Mouse (Mus musculus): ENCODE results near the gene Samsn1. TPM values are rescaled to one million over a fixed set of nuclear protein-coding genes. Genes with fewer than 3 reads are reported as not detected.

Samsn1 gene
- polyA plus RNA-seq, 1 experiment from 2014 or later = 0.42 TPM

DNA sequence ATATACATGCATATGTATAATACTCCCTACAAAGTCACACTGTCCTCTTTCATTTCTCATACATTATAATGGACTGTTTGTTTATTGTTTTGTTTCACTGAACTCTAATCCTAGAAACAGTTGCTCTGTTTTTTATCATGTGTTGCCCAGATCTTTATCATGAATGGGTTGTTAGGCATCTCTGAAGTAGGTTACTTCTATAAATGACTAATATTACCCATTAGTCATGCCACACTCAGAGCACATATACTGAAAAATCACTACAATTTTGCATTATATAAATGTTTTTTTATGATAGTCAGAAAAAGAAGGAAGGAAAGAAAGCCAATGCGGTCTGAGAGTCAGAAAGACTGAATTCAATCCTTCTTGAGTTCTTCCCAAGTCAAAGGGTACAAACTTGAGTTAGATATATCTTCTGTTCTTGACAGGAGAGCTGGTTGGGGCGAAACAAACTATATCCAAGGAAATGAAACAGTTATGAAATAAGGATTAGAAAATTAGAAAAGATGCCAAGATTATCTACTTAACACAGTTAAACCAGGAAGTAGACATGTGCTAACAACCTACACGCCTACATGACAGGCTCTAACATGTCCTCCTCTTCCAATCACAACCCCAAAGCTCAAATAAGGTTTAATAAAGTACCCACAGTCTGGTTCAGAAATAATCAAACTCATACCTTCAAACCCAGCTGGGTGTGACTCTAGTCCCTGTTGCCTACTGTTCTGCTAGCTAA lies 122.0 kb downstream of the Samsn1 start:
- WGBS = 93% methylated on average over 3 of the region's 3 CpGs
- no peaks in the 10 kb centered on the region for H3K4me1 ChIP-seq (ENCODE audit: control insufficient read depth, insufficient read depth, low read length)
- no peaks in the 10 kb centered on the region for H3K9me3 ChIP-seq (ENCODE audit: control insufficient read depth, low read length)
- H3K27ac ChIP-seq (ENCODE audit: low read depth, low read length) = no peak overlapping the region
- H3K36me3 ChIP-seq (ENCODE audit: control insufficient read depth, insufficient read depth, low read length) = no peaks in the 10 kb centered on the region
- no peak for ATAC-seq (ENCODE audit: low read depth)
- H3K27me3 ChIP-seq (ENCODE audit: control insufficient read depth, insufficient read depth, low read length) = no peaks in the 10 kb centered on the region
- H3K4me2 ChIP-seq (ENCODE audit: low read depth, low read length) = no peak overlapping the region
- no peak overlapping the region for H3K9ac ChIP-seq (replicated peaks; ENCODE audit: low read depth, low read length)
- no peak overlapping the region for H3K4me3 ChIP-seq (ENCODE audit: low read depth, low read length)

DNA sequence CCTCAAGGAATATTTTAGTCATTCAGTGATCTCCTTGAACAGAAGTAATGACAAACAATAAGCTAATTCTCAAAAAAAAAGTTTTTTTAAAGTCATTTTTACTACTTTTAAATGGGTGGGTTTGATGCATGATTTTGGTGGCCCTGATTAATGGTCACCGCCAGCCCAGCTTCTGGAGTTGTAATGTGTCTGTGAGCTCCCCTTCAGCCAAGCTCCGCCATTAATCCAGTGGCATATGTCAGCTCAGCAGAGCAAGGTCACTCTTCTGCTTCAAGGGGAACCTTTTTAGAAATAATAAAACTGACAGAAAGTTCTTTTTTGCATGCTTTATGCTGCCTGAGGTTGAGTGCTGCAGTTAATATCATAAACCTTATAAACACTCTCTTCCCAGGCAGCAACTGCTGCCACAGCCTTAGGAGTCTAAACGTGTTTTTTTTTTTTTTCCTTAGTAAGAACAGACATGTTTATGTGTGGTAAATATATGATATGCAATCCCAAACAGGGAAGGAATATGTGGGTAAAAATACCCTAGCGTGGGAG lies 124.2 kb downstream of the Samsn1 start:
- H3K27me3 ChIP-seq (ENCODE audit: control insufficient read depth, insufficient read depth, low read length) = no peaks in the 10 kb centered on the region
- no peak overlapping the region for H3K4me2 ChIP-seq (ENCODE audit: low read depth, low read length)
- no peak for ATAC-seq (ENCODE audit: low read depth)
- H3K4me1 ChIP-seq (ENCODE audit: control insufficient read depth, insufficient read depth, low read length) = no peaks in the 10 kb centered on the region
- no peaks in the 10 kb centered on the region for H3K9me3 ChIP-seq (ENCODE audit: control insufficient read depth, low read length)
- 77% methylated on average over 4 of the region's 4 CpGs for WGBS
- no peak overlapping the region for H3K27ac ChIP-seq (ENCODE audit: low read depth, low read length)
- no peak overlapping the region for H3K4me3 ChIP-seq (ENCODE audit: low read depth, low read length)
- H3K36me3 ChIP-seq (ENCODE audit: control insufficient read depth, insufficient read depth, low read length) = no peaks in the 10 kb centered on the region
- no peak overlapping the region for H3K9ac ChIP-seq (replicated peaks; ENCODE audit: low read depth, low read length)

DNA sequence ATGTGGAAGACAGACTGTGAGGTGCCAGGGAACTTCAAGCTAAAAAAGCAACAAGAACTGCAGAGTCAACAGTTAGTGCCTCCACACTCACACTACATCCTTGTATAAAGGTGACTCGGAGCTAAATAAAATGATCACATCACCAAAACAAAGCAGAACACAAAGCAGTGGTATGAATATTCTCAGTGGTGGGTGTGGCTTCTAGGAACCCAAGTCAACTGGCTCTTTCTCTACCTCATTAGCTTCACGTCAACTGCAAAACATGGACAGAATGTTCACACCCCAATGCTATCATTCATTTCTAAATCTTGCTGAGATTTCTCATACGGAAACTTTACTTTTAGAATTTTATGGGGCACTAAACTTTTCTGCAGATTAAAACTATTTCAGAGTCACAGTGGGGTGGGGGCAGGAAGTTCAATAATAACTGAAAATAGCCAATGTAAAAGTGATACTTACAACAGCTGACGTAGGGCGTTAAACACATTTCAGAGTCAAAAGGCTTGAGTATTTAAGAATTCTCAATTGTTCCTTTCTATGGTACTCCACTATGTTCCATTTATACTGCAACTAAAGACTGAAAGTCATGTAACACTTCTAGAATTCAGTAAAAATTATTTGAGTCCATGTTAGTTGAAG lies 127.7 kb downstream of the Samsn1 start:
- no peak overlapping the region for H3K4me2 ChIP-seq (ENCODE audit: low read depth, low read length)
- H3K4me1 ChIP-seq (ENCODE audit: control insufficient read depth, insufficient read depth, low read length) = no peaks in the 10 kb centered on the region
- no peaks in the 10 kb centered on the region for H3K9me3 ChIP-seq (ENCODE audit: control insufficient read depth, low read length)
- 88% methylated on average over 5 of the region's 5 CpGs for WGBS
- no peak overlapping the region for H3K27ac ChIP-seq (ENCODE audit: low read depth, low read length)
- no peaks in the 10 kb centered on the region for H3K27me3 ChIP-seq (ENCODE audit: control insufficient read depth, insufficient read depth, low read length)
- H3K4me3 ChIP-seq (ENCODE audit: low read depth, low read length) = no peak overlapping the region
- ATAC-seq (ENCODE audit: low read depth) = no peak
- H3K9ac ChIP-seq (replicated peaks; ENCODE audit: low read depth, low read length) = no peak overlapping the region
- no peaks in the 10 kb centered on the region for H3K36me3 ChIP-seq (ENCODE audit: control insufficient read depth, insufficient read depth, low read length)

DNA sequence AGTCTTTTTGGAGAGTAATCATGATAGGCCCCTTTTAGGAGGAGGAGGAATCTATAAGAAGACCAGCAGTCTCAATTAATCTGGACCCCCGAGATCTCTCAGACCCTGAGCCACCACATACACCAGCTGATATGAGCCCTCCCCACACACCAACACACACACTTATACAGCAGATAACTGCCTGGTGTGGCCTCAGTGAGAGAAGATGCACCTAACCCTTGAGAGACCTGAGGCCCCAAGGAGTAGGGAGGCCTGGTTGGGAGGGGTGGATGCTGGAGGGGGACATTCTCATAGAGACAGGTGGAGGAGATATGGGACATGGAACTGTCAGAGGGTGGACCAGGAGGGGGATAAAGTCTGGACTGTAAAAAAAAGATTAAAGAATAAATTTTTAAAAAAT lies 128.6 kb downstream of the Samsn1 start:
- 96% methylated on average over 1 of the region's 1 CpGs for WGBS
- Histone ChIP-seq H3K27me3 (ENCODE audit: control insufficient read depth, insufficient read depth, low read length) (no peaks in the 10 kb centered on the region), H3K9ac (replicated peaks; ENCODE audit: low read depth, low read length) (no peak overlapping the region), H3K27ac (ENCODE audit: low read depth, low read length) (no peak overlapping the region), H3K4me1 (ENCODE audit: control insufficient read depth, insufficient read depth, low read length) (no peaks in the 10 kb centered on the region), H3K36me3 (ENCODE audit: control insufficient read depth, insufficient read depth, low read length) (no peaks in the 10 kb centered on the region), H3K4me2 (ENCODE audit: low read depth, low read length) (no peak overlapping the region), H3K4me3 (ENCODE audit: low read depth, low read length) (no peak overlapping the region), H3K9me3 (ENCODE audit: control insufficient read depth, low read length) (no peaks in the 10 kb centered on the region)
- no peak for ATAC-seq (ENCODE audit: low read depth)

DNA sequence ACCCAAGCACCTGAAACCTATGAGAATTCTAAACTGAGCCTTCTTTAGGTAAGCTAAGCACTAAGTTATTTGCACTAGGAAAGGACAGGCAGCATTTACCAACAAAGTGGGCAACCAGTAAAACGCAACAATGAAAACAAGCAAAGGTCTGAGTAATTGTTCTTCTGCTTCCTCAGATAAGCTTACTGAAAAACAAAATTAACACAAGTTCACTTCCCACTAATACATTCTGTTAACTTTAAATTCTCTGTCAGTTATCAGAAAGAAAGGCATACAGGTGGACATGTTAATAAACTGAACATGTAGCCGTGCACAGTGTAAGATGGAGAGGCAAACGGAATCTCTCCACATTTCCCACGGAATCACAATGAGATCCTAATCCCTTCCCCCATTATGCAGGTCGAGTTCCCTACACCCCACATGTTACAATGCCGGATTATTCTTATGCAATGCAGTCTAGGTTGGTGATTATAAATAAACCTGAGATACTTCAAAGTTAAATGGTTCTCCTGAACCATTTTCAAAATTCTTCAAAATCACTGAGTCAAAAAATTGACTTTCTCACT lies 132.9 kb downstream of the Samsn1 start:
- Histone ChIP-seq H3K4me1 (ENCODE audit: control insufficient read depth, insufficient read depth, low read length) (no peaks in the 10 kb centered on the region), H3K9ac (replicated peaks; ENCODE audit: low read depth, low read length) (no peak overlapping the region)
- no peak for ATAC-seq (ENCODE audit: low read depth)

DNA sequence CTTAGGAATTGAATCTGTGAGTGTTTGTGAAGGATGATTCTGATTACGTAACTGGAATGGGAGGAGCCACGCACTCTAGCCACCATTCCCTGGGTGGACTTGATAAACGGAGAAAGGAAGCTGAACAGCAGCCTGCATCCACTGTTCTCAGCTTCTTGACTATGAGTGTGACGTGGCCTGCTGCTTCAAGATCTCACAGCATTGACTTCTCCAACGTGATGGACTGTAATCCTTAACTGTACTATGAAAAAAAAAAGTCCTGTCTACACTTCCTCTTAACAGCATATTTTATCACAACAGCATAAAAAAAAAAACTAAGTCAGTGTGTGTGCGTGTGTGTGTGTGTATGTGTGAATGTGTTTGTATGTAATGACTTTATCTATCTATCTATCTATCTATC lies 134.9 kb downstream of the Samsn1 start:
- no peak overlapping the region for H3K9ac ChIP-seq (replicated peaks; ENCODE audit: low read depth, low read length)
- H3K9me3 ChIP-seq (ENCODE audit: control insufficient read depth, low read length) = no peaks in the 10 kb centered on the region
- H3K36me3 ChIP-seq (ENCODE audit: control insufficient read depth, insufficient read depth, low read length) = no peaks in the 10 kb centered on the region
- no peaks in the 10 kb centered on the region for H3K27me3 ChIP-seq (ENCODE audit: control insufficient read depth, insufficient read depth, low read length)
- 81% methylated on average over 6 of the region's 6 CpGs for WGBS
- no peak overlapping the region for H3K27ac ChIP-seq (ENCODE audit: low read depth, low read length)
- no peaks in the 10 kb centered on the region for H3K4me1 ChIP-seq (ENCODE audit: control insufficient read depth, insufficient read depth, low read length)
- no peak overlapping the region for H3K4me3 ChIP-seq (ENCODE audit: low read depth, low read length)
- no peak for ATAC-seq (ENCODE audit: low read depth)
- H3K4me2 ChIP-seq (ENCODE audit: low read depth, low read length) = no peak overlapping the region

More for the DNA sequence above, 132.9 kb downstream of the Samsn1 start:
- Histone ChIP-seq H3K27me3 (ENCODE audit: control insufficient read depth, insufficient read depth, low read length) (no peaks in the 10 kb centered on the region), H3K27ac (ENCODE audit: low read depth, low read length) (no peak overlapping the region), H3K4me2 (ENCODE audit: low read depth, low read length) (no peak overlapping the region), H3K9me3 (ENCODE audit: control insufficient read depth, low read length) (no peaks in the 10 kb centered on the region), H3K4me3 (ENCODE audit: low read depth, low read length) (no peak overlapping the region), H3K36me3 (ENCODE audit: control insufficient read depth, insufficient read depth, low read length) (no peaks in the 10 kb centered on the region)
- WGBS = 76% methylated on average over 6 of the region's 6 CpGs

DNA sequence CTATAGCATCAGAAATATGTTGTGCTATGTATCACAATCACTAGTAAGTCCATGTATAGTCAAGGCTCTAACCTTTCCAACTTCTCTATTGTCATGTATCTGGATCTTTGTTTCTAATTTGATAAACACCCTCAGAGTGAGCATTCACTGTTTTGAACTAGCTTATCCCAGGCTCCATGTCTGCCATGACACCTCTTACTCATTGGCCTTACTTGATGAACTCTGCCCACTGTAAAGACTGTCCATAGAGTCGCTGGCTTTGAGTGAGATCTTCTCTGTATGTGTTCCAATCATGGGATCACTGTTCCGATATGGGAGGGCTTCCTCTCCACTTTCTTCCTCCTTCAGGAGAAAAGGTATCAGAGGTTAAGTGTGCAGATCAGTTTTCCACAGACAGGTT lies 143.2 kb downstream of the Samsn1 start:
- Histone ChIP-seq H3K9ac (replicated peaks; ENCODE audit: low read depth, low read length) (no peak overlapping the region), H3K36me3 (ENCODE audit: control insufficient read depth, insufficient read depth, low read length) (no peaks in the 10 kb centered on the region), H3K27ac (ENCODE audit: low read depth, low read length) (no peak overlapping the region), H3K4me1 (ENCODE audit: control insufficient read depth, insufficient read depth, low read length) (no peaks in the 10 kb centered on the region), H3K4me3 (ENCODE audit: low read depth, low read length) (no peak overlapping the region), H3K4me2 (ENCODE audit: low read depth, low read length) (no peak overlapping the region), H3K9me3 (ENCODE audit: control insufficient read depth, low read length) (no peaks in the 10 kb centered on the region), H3K27me3 (ENCODE audit: control insufficient read depth, insufficient read depth, low read length) (no peaks in the 10 kb centered on the region)
- WGBS = 90% methylated on average over 2 of the region's 2 CpGs
- no peak for ATAC-seq (ENCODE audit: low read depth)

DNA sequence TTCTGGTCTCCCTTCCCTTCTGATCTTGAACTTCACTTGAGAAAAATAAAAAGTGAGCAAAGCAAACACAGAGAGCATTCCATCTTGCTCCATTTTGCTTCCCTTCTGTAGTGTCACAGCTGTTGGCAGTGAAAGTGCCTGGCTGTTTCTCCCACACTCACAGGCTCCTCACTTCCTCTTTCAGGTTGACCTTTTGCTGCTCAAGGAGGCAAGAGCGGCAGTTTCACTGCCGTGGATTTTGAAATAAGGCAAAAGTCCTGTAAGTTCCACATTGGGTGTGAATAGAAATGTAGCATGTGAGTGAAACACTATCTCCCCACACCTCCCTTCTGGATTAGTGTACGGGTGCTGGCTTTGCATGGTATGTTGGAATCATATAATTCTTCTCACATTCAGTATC lies 144.9 kb downstream of the Samsn1 start:
- no peak overlapping the region for H3K27ac ChIP-seq (ENCODE audit: low read depth, low read length)
- H3K4me2 ChIP-seq (ENCODE audit: low read depth, low read length) = no peak overlapping the region
- H3K9me3 ChIP-seq (ENCODE audit: control insufficient read depth, low read length) = no peaks in the 10 kb centered on the region
- no peak overlapping the region for H3K4me3 ChIP-seq (ENCODE audit: low read depth, low read length)
- no peak overlapping the region for H3K9ac ChIP-seq (replicated peaks; ENCODE audit: low read depth, low read length)
- no peaks in the 10 kb centered on the region for H3K36me3 ChIP-seq (ENCODE audit: control insufficient read depth, insufficient read depth, low read length)
- H3K27me3 ChIP-seq (ENCODE audit: control insufficient read depth, insufficient read depth, low read length) = no peaks in the 10 kb centered on the region
- no peaks in the 10 kb centered on the region for H3K4me1 ChIP-seq (ENCODE audit: control insufficient read depth, insufficient read depth, low read length)
- no peak for ATAC-seq (ENCODE audit: low read depth)
- WGBS = 82% methylated on average over 3 of the region's 3 CpGs

DNA sequence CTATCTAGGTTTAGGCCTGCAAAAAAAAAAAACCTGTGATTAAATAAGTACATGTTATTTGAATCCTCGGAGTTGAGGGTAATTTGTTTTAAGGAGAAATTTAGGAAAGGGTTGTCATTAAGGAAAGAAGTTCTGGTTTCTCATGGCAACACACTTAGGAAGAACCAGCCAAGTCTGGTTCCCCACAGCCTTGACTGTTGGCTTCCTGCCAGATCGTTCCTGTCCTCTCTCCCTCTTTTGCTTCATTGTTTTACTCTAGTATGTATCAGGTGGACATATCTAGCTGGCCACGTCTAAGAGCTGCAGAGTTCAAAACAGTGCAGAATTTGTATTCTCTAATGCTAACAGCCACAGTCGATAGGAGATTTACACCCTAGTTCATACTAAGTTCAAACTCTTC lies 146.2 kb downstream of the Samsn1 start:
- Histone ChIP-seq H3K9me3 (ENCODE audit: control insufficient read depth, low read length) (no peaks in the 10 kb centered on the region), H3K27ac (ENCODE audit: low read depth, low read length) (no peak overlapping the region), H3K4me1 (ENCODE audit: control insufficient read depth, insufficient read depth, low read length) (no peaks in the 10 kb centered on the region), H3K27me3 (ENCODE audit: control insufficient read depth, insufficient read depth, low read length) (no peaks in the 10 kb centered on the region), H3K4me3 (ENCODE audit: low read depth, low read length) (no peak overlapping the region), H3K4me2 (ENCODE audit: low read depth, low read length) (no peak overlapping the region), H3K9ac (replicated peaks; ENCODE audit: low read depth, low read length) (no peak overlapping the region), H3K36me3 (ENCODE audit: control insufficient read depth, insufficient read depth, low read length) (no peaks in the 10 kb centered on the region)
- WGBS = 77% methylated on average over 4 of the region's 4 CpGs
- no peak for ATAC-seq (ENCODE audit: low read depth)
